Mouse (Mus musculus): ENCODE measurements around the gene Trmt2b.
"Not testable (repeated sequence)": the region's sequence is repeated elsewhere in the genome, so short reads cannot be mapped to it uniquely, and the experiment has no call there.

Trmt2b gene

GRCm38 (mm10) chrX:134218161-134218560, 58.6 kb downstream of the Trmt2b start:
- no peak for DNase-seq

- DNase-seq = no peak
These were observed 65.6 kb downstream of the Trmt2b start for GRCm38 (mm10) chrX:134211151-134211642.

- no peak for DNase-seq
These were observed 68.3 kb downstream of the Trmt2b start for GRCm38 (mm10) chrX:134208491-134208890.

- DNase-seq = not testable (repeated sequence)
These were observed 89.6 kb downstream of the Trmt2b start, which contains the start of gene Arl13a for GRCm38 (mm10) chrX:134187201-134187600. Arl13a (plus strand) TSS chrX:134187501.

- DNase-seq = no peak
These were observed 102.1 kb downstream of the Trmt2b start for GRCm38 (mm10) chrX:134174699-134175098.

Measured in cerebellum, adult 11-12 months (tissue).